Mouse (Mus musculus): ENCODE results near the gene Dmwd.
A peak's percentile ranks its signal among the peaks of the same experiment; 100 is the strongest.

Dmwd gene

DNA sequence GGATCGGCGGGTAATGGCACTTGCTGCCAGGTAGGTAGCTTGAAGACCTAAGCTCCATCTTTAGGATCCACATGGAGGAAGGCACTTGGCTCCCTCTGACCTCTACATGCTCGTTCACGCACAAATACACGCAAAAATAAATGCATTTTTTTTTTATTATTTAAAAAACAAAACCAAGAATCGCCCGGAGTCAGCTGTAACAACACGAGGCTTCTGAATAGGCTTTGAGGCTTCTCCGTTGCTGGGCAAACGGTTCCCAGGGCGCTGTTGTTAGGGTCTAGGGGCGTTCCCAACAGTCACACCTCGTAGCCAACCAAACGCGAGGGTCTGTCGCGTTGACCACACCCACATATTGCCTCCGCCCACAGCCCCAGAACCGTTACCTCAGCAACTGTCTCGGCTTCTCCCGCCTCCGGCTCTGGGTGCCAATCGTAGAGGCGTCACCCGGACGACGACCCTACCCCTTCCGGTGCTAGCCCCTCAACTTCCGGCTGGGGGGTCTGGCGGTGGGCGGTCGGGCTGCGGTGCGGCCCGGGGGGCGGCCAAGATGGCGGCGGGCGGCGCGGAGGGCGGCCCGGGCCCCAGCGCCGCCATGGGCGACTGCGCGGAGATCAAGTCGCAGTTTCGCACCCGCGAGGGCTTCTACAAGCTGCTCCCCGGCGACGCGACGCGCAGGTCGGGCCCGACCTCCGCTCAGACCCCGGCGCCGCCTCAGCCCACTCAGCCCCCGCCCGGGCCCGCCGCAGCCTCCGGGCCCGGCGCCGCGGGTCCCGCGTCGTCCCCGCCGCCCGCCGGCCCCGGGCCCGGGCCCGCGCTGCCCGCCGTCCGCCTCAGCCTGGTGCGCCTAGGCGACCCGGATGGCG, at the start of gene Dmwd:
TSS of gene Dmwd (plus strand) at position 505 of the 863 bp plus-strand sequence.
- DNase-seq (ENCODE audit: extremely low read depth, low read depth) = peak; percentile 87

DNA sequence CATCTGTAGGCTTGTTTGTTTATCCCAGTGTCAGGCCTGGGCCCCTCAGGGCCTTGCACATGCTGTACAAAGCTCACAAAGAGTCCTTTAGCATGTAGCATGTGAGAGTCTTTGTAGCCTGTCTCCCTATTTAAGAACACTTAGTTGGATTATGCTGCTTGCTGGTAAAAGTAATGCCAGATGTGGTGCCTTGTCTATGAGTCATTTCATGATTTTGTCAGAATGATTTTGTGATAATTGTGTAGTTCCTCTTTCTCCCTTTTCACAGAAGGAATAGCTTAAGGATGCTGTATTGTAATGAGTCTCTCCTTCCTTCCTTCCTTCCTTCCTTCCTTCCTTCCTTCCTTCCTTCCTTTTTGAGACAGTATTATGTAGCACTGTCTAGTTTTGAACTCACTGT, 48.0 kb upstream of the Dmwd start:
- DNase-seq (ENCODE audit: extremely low read depth, low read depth) = no peak

DNA sequence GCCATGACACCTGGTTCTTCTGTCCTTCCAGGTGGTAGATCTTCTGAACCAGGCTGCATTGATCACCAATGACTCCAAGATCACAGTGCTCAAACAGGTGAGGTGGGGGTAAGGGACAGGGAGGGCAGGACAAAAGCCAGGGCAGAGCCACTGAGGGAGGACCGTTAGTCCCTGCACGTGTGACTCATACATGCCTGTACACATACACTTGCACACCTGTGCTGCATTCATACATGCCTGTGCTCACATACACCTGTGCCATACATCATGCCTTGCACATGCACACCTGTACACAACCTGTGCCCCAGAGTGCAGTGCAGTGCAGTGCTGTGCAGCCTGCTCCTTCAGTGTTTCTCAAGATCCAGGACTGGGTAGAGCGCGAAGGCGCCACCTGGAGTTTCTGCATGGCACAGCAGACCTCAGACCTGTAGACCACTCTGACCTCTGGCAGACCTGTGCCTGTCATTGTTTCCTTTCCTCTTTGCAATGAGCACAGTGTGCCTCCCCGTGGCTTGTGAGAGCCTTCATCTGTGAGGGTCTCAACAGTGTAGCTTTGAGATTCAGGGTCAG, 46.9 kb upstream of the Dmwd start:
- no peak for DNase-seq (ENCODE audit: extremely low read depth, low read depth)

DNA sequence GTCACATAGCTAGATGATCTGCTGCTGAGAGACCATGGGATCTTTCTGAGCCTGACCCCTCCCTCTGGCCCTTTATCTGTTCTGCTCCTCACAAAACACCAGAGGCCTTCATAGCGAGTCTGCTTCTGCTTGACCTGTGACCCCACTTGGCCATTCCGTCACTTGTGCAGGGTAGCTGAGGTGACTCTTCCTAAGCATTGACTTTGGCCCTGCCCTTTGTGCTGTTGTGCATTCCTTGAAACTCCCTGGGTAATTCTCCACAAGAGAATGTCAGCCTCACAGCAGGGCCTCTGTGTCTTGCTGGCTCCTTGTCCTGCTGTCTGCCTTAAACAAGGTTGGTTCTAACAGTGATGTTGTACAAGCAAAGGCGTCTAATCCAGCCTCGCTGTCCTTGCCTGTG, 44.4 kb upstream of the Dmwd start:
- DNase-seq (ENCODE audit: extremely low read depth, low read depth) = no peak

DNA sequence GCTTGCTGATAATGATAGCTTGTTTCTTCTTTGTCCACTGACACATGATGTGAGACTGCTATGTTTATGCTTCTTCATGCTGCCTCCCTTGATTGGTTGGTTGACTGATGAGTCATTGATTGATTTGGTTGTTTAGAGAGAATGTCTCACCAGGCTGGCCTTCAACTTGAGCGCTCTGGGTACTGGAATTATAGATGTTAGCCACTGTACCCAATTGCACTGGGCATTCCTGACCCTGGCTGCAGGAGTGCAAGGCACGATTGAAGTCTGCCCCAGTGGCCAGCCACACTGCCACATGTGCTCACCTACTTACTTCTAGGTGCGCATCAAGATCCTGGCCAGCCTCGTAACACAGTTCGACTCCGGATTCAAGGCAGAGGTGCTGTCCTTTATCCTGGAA, 31.4 kb upstream of the Dmwd start:
- DNase-seq (ENCODE audit: extremely low read depth, low read depth) = no peak

DNA sequence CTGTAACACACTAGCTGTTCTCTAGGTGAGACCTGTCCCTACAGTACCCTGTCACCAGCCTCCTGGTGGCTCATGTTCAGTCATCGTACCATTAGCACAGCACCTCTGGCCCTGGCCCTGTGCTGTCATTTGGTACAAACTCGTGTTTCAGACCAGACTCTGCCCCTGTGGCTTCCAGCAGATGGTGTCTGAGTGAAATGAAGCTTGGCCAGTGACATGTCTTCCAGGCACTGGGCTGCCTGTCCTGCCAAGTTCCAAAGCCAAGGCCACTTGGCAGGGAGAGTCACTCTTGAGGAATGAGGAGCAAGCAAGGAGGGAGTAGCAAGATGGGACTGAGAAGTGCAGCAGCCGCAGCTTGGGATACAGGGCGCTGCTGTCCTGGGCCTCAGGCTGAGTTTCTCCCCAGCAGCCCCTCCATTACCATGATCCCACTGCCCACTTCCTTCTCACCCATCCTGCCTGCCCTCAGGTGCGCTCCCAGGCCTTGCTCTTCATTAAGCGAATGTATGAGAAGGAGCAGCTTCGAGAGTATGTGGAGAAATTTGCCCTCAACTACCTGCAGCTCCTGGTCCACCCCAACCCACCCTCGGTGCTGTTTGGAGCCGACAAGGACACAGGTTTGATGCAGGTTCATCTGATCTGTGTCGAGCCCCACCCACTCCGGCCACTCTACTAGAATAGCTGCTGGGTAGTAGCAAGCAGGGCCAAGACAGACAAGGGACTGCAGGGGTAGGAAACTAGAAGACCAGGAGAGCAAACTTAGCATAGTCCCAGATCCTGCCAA, 29.5 kb upstream of the Dmwd start:
- no peak for DNase-seq (ENCODE audit: extremely low read depth, low read depth)

DNA sequence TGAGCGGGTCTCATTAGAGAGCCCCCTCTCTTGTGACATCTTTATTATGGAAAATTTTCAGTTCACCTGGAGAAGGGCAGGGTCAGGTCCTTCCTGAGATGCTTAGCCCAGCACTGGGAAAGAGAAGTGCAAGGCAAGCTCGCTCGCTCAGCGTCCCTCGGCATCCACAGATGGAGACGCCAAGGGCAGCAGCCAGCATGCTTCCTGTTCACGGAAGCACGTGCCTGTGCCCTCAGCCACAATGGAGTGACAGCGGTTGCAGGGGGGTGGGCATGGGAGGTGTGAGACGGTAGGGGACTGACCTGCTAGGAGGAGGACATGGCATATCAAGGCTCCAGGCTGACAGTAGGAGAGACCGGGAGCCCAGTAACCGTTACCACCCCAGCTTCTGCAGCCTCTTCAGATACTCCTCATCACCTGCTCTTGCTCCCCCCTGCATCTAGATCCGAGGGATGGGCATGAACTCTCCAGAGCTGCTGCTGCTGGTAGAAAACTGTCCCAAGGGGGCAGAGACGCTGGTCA, 28.0 kb upstream of the Dmwd start:
- no peak for DNase-seq (ENCODE audit: extremely low read depth, low read depth)

DNA sequence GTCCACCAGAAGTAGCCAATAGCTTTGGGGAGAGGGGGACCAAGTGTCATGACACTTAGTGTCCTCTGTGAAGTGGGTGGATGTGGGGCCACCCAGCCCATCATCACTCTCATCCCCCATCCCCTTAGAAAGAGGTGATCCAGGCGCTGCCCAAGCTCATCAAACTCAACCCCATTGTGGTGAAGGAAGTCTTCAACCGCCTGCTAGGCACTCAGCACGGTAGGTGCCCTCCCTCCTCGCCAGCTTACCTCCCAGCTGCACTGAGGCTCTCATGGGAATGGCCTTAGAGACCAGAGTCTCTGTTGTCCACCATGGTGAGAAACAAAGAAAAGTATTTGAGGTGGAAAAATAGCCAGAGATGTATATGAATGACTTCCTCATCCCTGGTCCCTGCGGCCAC, 26.8 kb upstream of the Dmwd start:
- DNase-seq (ENCODE audit: extremely low read depth, low read depth) = no peak

DNA sequence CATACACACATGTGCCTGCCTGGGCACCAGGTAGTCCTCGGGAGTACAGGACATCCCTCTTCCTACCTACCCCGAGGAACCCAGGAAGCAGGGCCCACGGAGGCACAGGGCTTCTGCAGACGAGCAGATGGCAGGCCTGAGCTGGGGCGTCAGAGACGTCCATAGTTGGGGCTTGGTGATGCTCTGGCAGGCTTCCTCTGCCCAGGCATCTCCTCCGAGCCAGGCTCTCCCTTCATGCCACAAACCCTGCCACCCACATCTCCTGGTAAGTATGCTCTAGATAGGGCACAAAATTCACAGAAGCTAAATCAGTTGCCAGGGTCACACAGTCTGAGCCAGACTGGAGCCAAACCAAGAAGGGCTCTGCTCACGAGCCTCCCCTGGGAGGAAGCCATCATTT, 25.9 kb upstream of the Dmwd start:
- DNase-seq (ENCODE audit: extremely low read depth, low read depth) = no peak

DNA sequence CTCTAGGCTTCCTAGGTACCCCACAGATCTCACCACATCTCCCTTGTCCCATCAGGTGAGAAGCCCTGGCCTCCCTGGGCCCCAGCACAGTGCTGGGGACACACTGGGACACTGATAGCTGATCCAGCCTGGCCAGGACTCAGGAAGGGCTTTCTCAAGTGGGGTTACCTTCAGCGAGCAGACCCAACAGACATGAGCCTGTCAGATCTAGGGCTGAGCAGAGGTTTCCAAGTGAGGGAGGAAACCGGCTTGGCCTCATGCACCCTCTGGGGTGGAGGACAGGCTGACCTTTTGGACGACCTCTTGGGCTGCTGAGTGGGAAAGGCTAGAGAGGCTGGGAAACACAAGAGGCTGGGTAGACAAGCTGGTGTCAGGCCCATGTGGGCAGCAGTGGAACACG, 24.9 kb upstream of the Dmwd start:
- no peak for DNase-seq (ENCODE audit: extremely low read depth, low read depth)

DNA sequence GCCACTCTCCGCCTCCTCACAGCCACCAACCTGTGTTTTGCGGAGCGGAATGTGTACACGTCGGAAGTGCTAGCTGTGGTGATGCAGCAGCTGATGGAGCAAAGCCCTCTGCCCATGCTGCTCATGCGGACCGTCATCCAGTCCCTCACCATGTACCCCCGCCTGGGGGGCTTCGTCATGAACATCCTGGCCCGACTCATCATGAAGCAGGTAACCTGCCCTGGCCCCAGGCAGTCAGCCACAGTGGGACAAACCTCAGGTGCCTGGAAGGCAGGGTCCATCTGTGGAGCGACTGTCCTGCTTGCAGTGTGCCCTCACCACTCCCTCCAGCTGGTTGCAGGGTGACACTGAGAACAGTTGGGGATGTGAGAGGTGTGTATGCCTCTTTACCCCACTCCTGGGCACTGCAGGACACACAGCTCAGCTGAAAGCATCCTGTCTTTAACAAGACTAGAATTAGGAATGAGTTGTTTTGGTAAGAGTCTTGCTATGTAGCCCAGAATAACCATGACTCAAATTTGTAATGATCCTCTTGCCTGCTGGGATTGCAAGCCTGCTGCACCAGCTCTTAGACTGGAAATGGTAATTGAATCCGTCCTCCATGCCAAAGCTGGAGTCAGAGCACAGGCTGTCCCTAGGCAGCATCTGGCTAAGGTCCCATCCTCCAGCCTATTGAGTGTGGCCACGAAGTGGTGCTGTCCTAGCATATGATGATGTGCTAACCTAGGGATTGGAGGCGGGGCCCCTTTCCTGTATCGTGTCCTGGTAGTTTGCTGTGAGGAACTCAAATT, 23.5 kb upstream of the Dmwd start:
- no peak for DNase-seq (ENCODE audit: extremely low read depth, low read depth)

DNA sequence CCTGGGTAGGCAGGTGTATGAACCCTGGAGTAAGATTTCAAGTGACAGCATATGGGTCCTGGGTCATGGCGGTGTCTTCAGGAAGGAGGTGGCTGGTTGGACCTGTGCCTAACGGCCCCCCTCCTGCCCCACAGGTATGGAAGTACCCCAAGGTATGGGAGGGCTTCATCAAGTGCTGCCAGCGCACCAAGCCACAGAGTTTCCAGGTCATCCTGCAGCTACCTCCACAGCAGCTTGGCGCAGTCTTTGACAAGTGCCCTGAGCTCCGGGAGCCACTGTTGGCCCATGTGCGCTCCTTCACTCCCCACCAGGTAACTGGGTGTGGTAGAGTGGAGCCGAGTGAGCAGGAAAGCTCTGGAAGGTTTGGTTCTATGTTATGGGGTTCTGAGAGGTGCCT, 22.9 kb upstream of the Dmwd start:
- no peak for DNase-seq (ENCODE audit: extremely low read depth, low read depth)

DNA sequence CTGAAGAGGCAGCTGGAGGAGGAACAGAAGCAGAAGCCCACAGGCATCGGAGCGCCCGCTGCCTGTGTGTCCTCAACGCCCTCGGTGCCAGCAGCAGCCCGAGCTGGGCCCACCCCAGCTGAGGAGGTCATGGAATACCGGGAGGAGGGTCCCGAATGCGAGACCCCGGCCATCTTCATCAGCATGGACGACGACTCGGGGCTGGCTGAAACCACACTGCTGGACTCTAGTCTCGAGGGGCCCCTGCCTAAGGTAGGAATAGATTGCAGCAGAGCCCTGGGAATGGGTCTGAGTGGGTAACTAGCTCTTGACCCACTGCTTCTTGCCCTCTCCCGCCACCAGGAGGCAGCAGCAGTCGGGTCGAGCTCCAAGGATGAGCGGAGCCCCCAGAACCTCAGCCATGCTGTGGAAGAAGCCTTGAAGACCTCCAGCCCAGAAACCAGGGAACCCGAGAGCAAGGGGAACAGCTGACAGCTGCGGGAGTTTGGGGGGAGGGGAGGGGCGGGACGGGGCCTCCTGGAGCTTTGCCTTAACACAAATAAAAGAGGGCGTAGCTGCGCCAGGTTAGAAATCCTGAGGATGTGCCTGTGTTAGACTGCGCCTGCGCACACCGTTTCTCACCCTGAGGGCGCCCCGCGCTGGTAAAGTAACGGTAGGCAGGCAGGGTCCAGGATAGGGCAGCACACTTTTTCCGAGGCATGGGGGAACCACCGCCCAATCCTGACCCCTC, 21.8 kb upstream of the Dmwd start, which contains the start of gene Rsph6a:
TSS of gene Rsph6a (plus strand) at position 644 of the 730 bp plus-strand sequence.
- DNase-seq (ENCODE audit: extremely low read depth, low read depth) = no peak

DNA sequence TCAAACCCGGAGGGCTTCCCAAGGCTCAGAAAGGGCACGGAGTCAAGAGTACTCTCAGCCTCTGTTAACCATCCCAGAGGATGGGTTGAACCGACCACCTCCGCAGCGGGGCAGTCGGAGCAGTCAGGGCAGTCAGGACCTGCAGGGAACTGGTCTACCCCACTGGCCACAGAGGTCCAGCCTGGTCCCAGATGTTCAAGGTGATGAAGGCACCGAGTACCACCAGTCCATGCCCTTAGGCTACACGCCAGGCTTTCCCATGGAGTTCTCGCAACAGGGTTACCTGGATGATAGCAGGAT, 21.3 kb upstream of the Dmwd start:
- no peak for DNase-seq (ENCODE audit: extremely low read depth, low read depth)

DNA sequence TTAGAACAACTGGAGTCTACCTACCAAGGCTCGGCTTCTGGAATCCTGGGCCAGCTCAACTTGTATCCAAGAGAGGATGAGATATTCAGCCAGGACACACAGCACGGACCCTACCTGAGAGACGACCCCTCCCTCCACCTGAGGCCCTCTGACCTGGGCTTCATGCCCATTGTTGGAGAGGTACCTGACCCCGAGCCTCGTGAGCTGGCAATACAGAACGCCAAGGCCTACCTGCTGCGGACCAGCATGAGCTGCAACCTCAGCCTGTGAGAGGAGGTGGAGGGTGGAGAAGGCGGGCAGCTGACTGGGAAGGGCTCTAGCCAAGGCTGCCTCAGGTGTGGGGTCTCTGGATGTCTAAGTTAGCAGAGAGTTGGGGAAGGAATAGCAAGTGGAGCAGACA, 20.9 kb upstream of the Dmwd start:
- no peak for DNase-seq (ENCODE audit: extremely low read depth, low read depth)

DNA sequence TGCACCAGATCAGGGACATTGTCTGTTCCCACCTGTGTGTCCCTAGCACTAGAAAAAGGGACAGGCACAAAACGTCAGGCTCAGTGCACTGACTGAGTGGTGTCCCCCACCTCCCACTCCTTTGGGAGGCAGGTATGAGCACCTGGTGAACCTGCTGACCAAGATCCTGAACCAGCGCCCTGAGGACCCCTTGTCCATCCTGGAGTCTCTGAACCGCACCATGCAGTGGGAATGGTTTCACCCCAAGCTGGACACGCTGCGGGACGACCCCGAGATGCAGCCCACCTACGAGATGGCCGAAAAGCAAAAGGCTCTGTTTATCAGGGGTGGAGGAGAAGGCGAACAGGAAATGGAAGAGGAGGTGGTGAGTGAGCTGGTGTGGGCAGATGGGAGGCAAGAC, 18.6 kb upstream of the Dmwd start:
- no peak for DNase-seq (ENCODE audit: extremely low read depth, low read depth)

DNA sequence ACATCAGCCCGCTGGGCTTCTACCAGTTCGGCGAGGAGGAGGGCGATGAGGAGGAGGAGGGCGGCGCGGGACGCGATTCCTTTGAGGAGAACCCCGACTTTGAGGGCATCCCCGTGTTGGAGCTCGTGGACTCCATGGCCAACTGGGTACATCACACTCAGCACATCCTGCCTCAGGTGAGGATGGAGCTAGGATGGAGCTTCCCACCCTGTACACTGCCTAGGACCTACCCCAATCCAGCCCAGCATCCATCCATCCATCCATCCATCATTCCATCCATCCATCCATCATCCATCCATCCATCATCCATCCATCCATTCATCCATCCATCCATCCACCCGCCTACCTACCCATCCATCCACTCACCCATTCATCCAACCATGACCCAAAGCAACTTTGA, 10.1 kb upstream of the Dmwd start:
- DNase-seq (ENCODE audit: extremely low read depth, low read depth) = no peak

DNA sequence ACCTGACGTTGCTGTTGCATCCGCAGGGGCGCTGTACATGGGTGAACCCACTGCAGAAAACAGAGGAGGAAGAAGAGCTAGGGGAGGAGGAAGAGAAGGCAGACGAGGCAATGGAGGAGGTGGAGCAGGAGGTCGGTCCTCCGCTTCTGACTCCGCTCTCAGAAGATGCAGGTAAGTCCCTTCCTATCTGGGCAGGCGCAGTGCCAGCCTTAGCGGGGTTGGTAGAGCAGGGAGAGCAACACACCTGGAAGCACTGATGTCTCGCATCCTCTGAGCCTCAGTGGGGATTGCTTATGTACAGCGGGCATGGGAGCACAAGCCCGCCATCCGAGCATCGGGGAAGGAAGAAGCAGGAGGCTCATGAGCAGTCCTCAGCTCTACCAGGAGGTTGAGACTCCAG, 9.0 kb upstream of the Dmwd start:
- no peak for DNase-seq (ENCODE audit: extremely low read depth, low read depth)

DNA sequence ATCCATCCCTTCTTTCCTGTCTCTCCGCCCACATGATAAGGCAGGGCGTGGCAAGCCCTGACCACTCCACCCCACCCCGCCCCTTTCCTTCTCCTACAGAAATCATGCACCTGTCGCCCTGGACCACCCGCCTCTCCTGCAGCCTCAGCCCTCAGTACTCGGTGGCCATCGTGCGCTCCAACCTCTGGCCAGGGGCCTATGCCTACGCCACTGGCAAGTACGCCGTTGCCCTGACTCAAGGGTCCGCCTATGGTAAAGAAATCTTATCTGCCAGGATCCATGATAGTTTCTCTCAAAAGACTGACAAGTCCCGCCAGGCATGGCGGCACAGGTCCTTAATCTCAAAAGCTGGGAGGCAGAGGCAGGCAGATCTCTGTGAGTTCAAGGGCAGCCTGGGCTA, 8.1 kb upstream of the Dmwd start:
- DNase-seq (ENCODE audit: extremely low read depth, low read depth) = no peak

DNA sequence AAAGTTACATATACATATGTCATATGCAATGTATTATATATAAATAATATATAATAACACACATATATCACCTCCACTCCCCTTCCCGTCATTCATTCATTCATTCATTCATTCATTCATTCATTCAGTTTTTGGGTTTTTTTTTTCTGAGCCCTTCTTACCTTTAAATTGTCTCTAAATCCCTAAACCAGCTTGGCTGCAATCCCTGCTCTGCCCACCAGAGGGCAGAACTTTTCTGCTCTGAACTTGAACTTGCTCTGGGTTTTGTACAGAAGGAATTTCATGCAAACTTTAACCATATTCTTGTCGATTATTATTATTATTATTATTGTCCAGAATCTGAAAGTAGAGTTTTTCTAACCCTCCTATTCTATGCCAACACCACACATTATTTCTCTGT, 7.3 kb upstream of the Dmwd start:
- peak; percentile 57 for DNase-seq (ENCODE audit: extremely low read depth, low read depth)

DNA sequence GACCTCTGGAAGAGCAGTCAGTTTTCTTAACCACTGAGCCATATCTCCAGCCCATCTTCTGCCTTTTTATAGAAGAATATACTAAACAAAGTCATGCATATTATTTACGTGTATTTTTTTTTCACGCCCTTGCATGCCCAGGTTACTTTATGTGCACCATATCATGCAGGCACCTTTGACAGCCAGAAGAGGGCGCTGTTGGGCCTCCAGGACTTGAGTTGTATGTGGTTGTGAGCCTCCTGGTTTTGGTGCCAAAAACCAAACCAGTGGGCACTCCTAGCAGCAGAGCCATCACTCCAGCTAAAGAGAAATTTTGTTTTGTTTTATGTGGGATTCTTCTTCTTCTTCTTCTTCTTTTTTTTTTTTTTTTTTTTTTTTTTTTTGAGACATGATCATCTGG, 6.5 kb upstream of the Dmwd start:
- DNase-seq (ENCODE audit: extremely low read depth, low read depth) = peak; percentile 36
